ENCODE assay signal across 8 mouse cellular contexts in the genomic region with DNA sequence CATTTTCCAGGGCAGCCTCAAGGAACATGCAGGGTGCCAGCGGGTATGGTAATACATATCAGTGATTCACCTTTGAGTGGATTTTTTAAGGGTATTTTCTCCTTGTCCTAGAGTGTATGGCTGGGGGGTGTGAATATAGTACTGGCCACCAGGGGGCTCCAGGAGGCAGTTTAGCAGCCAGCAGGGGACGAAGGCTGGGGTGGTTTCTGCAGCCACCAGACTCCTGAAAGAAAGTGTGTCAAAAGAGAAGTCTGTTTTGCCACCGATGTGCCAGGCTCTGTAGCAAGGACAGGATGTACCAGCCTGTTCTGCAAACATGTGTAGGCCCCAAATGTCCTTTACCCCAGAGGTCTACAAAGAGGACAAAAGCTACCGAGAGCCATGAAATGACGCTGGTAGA. TPM values are rescaled to one million over a fixed set of nuclear protein-coding genes. Genes with fewer than 3 reads are reported as not detected.
DNase-seq lines count a peak whose midpoint lies in the region; ATAC-seq and TF ChIP-seq lines count a peak whose summit lies in the region.

No protein-coding gene starts in this region.

- WGBS in bone marrow, adult 2 months: 34% methylated on average over 5 of the region's 5 CpGs
- 40% methylated on average over 5 of the region's 5 CpGs for WGBS in embryonic facial prominence, embryonic 13.5 days
- 31% methylated on average over 5 of the region's 5 CpGs for WGBS in heart, adult 2 months
- 39% methylated on average over 5 of the region's 5 CpGs for WGBS in kidney, embryonic 16.5 days
- 42% methylated on average over 5 of the region's 5 CpGs for WGBS in liver, embryonic 11.5 days

- no peak overlapping the region for H3K4me3 ChIP-seq in ES-Bruce4 (ENCODE audit: low read depth, low read length)
- no peak overlapping the region for H3K4me3 ChIP-seq in bone marrow, adult 2 months (replicated peaks; ENCODE audit: control insufficient read depth, low read depth, low read length)
- no peak overlapping the region for H3K4me3 ChIP-seq in embryonic facial prominence, embryonic 13.5 days
- H3K4me3 ChIP-seq in heart, adult 2 months: no peak overlapping the region
- H3K4me3 ChIP-seq in kidney, embryonic 16.5 days (ENCODE audit: low read length): no peak overlapping the region
- H3K4me3 ChIP-seq in liver, embryonic 11.5 days (ENCODE audit: low read depth, low read length): no peak overlapping the region

- no peak for TF ChIP-seq EP300 in ES-Bruce4 (IDR thresholded peaks at IDR 0.05; ENCODE audit: insufficient read depth, low read depth, low read length)
- peak; percentile 72; the same call in 1 of the 2 replicates for TF ChIP-seq EP300 in heart, adult 2 months (IDR thresholded peaks at IDR 0.05; ENCODE audit: insufficient read depth, low read depth, low read length)

- no peak overlapping the region for H3K27ac ChIP-seq in ES-Bruce4 (ENCODE audit: insufficient read depth, low read length)
- no peak overlapping the region for H3K27ac ChIP-seq in bone marrow, adult 2 months (ENCODE audit: control insufficient read depth, insufficient read depth, low read depth, low read length, poor library complexity)
- H3K27ac ChIP-seq in embryonic facial prominence, embryonic 13.5 days: 0 out of 2 replicates have a peak overlapping the region, but pooled peaks have one; percentile 22
- H3K27ac ChIP-seq in heart, adult 2 months: peak overlapping the region; percentile 74
- H3K27ac ChIP-seq in kidney, embryonic 16.5 days (ENCODE audit: low read length): peak overlapping the region; percentile 54
- H3K27ac ChIP-seq in liver, embryonic 11.5 days (ENCODE audit: low read depth, low read length): no peak overlapping the region

- no peaks in the 10 kb centered on the region for H3K9me3 ChIP-seq in ES-Bruce4 (replicated peaks; ENCODE audit: control insufficient read depth, insufficient read depth, low read length, poor library complexity, severe bottlenecking)
- no peaks in the 10 kb centered on the region for H3K9me3 ChIP-seq in embryonic facial prominence, embryonic 13.5 days
- no peaks in the 10 kb centered on the region for H3K9me3 ChIP-seq in kidney, embryonic 16.5 days (ENCODE audit: low read length)
- H3K9me3 ChIP-seq in liver, embryonic 11.5 days (ENCODE audit: control insufficient read depth, low read length): no peaks in the 10 kb centered on the region

- no peak overlapping the region for H3K4me2 ChIP-seq in embryonic facial prominence, embryonic 13.5 days
- H3K4me2 ChIP-seq in kidney, embryonic 16.5 days (replicated peaks; ENCODE audit: low read depth, low read length): no peak overlapping the region
- no peak overlapping the region for H3K4me2 ChIP-seq in liver, embryonic 11.5 days

- no peaks in the 10 kb centered on the region for H3K4me1 ChIP-seq in ES-Bruce4 (ENCODE audit: control insufficient read depth, insufficient read depth, low read length)
- no peaks in the 10 kb centered on the region for H3K4me1 ChIP-seq in bone marrow, adult 2 months (ENCODE audit: control insufficient read depth, insufficient read depth, low read length)
- H3K4me1 ChIP-seq in embryonic facial prominence, embryonic 13.5 days: peaks cover 76% of the 10 kb centered on the region
- H3K4me1 ChIP-seq in heart, adult 2 months (ENCODE audit: control insufficient read depth, insufficient read depth, low read length): peaks cover 21% of the 10 kb centered on the region
- H3K4me1 ChIP-seq in kidney, embryonic 16.5 days (ENCODE audit: insufficient read depth, low read length): peaks cover 61% of the 10 kb centered on the region
- H3K4me1 ChIP-seq in liver, embryonic 11.5 days (replicated peaks; ENCODE audit: control insufficient read depth, insufficient read depth, low read length): 0 out of 2 replicates have a peak, but pooled peaks cover 7% of the 10 kb centered on the region

- no peaks in the 10 kb centered on the region for H3K36me3 ChIP-seq in ES-Bruce4 (ENCODE audit: control insufficient read depth, insufficient read depth, low read length, poor library complexity, severe bottlenecking)
- H3K36me3 ChIP-seq in embryonic facial prominence, embryonic 13.5 days: no peaks in the 10 kb centered on the region
- H3K36me3 ChIP-seq in heart, adult 2 months (ENCODE audit: control insufficient read depth, insufficient read depth, low read length): no peaks in the 10 kb centered on the region; the same call in 1 of the 2 replicates
- H3K36me3 ChIP-seq in kidney, embryonic 16.5 days (ENCODE audit: insufficient read depth, low read length): no peaks in the 10 kb centered on the region
- H3K36me3 ChIP-seq in liver, embryonic 11.5 days (ENCODE audit: control insufficient read depth, insufficient read depth, low read length): no peaks in the 10 kb centered on the region

- peak; percentile 77 to 86 for DNase-seq in heart, adult 2 months
- peak; percentile 61 for DNase-seq in liver, embryonic 11.5 days (ENCODE audit: low spot score)
- DNase-seq in ovary, postnatal 10 days (ENCODE audit: low spot score): peak; percentile 52
- peak; percentile 78 for DNase-seq in thymus, postnatal 4 days

- H3K27me3 ChIP-seq in ES-Bruce4 (ENCODE audit: control insufficient read depth, insufficient read depth, low read length, poor library complexity, severe bottlenecking): no peaks in the 10 kb centered on the region
- H3K27me3 ChIP-seq in embryonic facial prominence, embryonic 13.5 days: no peaks in the 10 kb centered on the region
- no peaks in the 10 kb centered on the region for H3K27me3 ChIP-seq in heart, adult 2 months (ENCODE audit: control insufficient read depth, insufficient read depth, low read length)
- H3K27me3 ChIP-seq in kidney, embryonic 16.5 days (ENCODE audit: insufficient read depth, low read length): no peaks in the 10 kb centered on the region
- no peaks in the 10 kb centered on the region for H3K27me3 ChIP-seq in liver, embryonic 11.5 days (replicated peaks; ENCODE audit: control insufficient read depth, insufficient read depth, low read length)

- intact Hi-C loops in heart, adult 2 months (cut with DNase I): loop anchor here (1.0 to 5.0 kb wide), 4 partner anchors 43 to 398 kb away; a partner anchor contains a TSS

- TF ChIP-seq POLR2A in ES-Bruce4 (IDR thresholded peaks at IDR 0.05; ENCODE audit: insufficient read depth, low read length): no peak
- TF ChIP-seq POLR2A in bone marrow, adult 2 months (IDR thresholded peaks at IDR 0.05; ENCODE audit: borderline replicate concordance, control insufficient read depth, low read depth, low read length): no peak
- TF ChIP-seq POLR2A in heart, adult 2 months (IDR thresholded peaks at IDR 0.05; ENCODE audit: insufficient read depth, low read depth, low read length): no peak

- peak; percentile 74 for TF ChIP-seq CTCF in ES-Bruce4 (IDR thresholded peaks at IDR 0.05; ENCODE audit: low read depth, low read length)
- peak; percentile 58 for TF ChIP-seq CTCF in bone marrow, adult 2 months (IDR thresholded peaks at IDR 0.05; ENCODE audit: control insufficient read depth, insufficient read depth, low read length)
- peak; percentile 98 for TF ChIP-seq CTCF in heart, adult 2 months (IDR thresholded peaks at IDR 0.05)

- no peak overlapping the region for H3K9ac ChIP-seq in ES-Bruce4 (ENCODE audit: low read depth, poor library complexity, severe bottlenecking)
- no peak overlapping the region for H3K9ac ChIP-seq in embryonic facial prominence, embryonic 13.5 days
- no peak overlapping the region for H3K9ac ChIP-seq in heart, adult 2 months (ENCODE audit: low read depth, low read length)
- no peak overlapping the region for H3K9ac ChIP-seq in kidney, embryonic 16.5 days (replicated peaks; ENCODE audit: low read length)
- no peak overlapping the region for H3K9ac ChIP-seq in liver, embryonic 11.5 days (ENCODE audit: low read depth, low read length)

- no peak for ATAC-seq in embryonic facial prominence, embryonic 13.5 days (ENCODE audit: insufficient number of reproducible peaks, insufficient read depth, low FRiP score, low TSS enrichment, low read depth)
- ATAC-seq in kidney, embryonic 16.5 days (ENCODE audit: low FRiP score, low TSS enrichment): peak; percentile 42; the same call in 1 of the 2 replicates
- peak; percentile 41; the same call in 1 of the 2 replicates for ATAC-seq in liver, embryonic 11.5 days (replicated peaks; ENCODE audit: low FRiP score)

- peaks cover 3% of the 10 kb centered on the region for H3K79me2 ChIP-seq in heart, adult 2 months (replicated peaks; ENCODE audit: control insufficient read depth, insufficient read depth, low read length)

RNA-seq across cellular contexts. Expression of a gene that starts 42.5 kb away (rescaled TPM):
- polyA plus RNA-seq in ES-Bruce4 (2011; ENCODE audit: insufficient read depth, insufficient read length, low read depth, missing spikeins): 38.5 and 43.2 TPM in 2 replicates
- polyA plus RNA-seq in bone marrow, adult 2 months (2011; ENCODE audit: insufficient read depth, insufficient read length, low replicate concordance, missing spikeins): 5.9 and 6.2 TPM in 2 replicates
- polyA plus RNA-seq in embryonic facial prominence, embryonic 13.5 days (2015; fragmentation: Nextera tagmentation; extraction: Ambion mirVana): 89.1 and 104 TPM in 2 replicates
- 10 to 100 TPM; 44.3 to 45.5 TPM for total RNA-seq in heart, adult 2 months (2021)
- 30.7 and 43.5 TPM in 2 replicates for polyA plus RNA-seq in heart, adult 2 months (2012; rRNA removed)
- polyA plus RNA-seq in kidney, embryonic 16.5 days (2015; fragmentation: Nextera tagmentation; extraction: Ambion mirVana): 120 and 126 TPM in 2 replicates
- 24.3 and 28.8 TPM in 2 replicates for polyA plus RNA-seq in liver, embryonic 11.5 days (2014; fragmentation: Nextera tagmentation; extraction: Ambion mirVana)

Comparison
In these comparisons a context has a peak if more than half of its experiments do, and no peak if none do; other contexts are left out.
1. H3K27ac ChIP-seq: peak in embryonic facial prominence, embryonic 13.5 days (single experiment), heart, adult 2 months (single experiment) and kidney, embryonic 16.5 days (single experiment); none in ES-Bruce4 (single experiment), bone marrow, adult 2 months (single experiment) and liver, embryonic 11.5 days (single experiment).
2. Peak in every context shown above with its lines, with median percentiles within 50 percentile points of each other: CTCF ChIP-seq and DNase-seq.